Mouse (Mus musculus): ENCODE results near the gene Pde1b.
A peak's percentile ranks its signal among the peaks of the same experiment; 100 is the strongest.

Gene Pde1b

DNA sequence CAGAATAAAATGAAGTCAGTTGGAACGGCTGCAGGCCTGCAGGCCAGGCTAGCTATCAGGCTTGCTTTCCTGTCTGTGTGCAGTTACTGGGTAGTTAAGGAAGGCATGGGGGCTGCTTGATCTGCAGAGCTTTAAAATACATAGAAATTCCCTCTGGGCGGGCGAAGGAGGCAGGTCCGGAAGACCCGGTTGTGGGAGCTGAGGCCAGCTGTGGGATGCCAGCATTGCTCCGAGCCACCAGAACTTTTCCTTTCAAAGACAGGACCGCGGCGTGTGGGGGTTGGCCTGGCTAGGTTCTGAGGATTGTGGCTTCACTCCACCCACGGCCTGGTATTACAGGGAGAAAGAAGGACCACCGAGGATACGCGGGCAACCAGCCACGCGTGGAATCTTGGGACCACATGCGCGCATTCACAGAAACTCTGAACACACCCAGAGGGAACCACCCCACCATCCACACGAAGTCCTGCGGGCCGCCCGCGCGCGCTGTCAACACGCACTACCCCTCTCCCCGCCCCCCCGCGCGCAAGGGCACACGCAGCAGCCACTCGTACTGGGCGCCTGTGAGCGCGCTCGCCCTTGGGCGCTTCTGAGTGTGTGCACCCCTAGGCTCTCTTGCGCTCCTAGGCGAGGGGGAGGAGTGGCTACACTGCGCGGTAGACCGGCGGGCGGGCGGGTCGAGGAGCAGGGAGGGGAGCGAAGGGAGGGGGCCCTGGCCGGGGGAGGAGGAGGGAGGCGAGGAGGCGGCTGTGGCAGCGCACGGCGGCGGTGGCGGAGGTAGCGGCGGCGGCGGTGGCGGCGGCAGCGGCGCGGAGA lies at the start of gene Pde1b:
Pde1b (plus strand) TSS at position 600 of the 816 bp plus-strand sequence.
- peak; percentile 86 for DNase-seq

DNA sequence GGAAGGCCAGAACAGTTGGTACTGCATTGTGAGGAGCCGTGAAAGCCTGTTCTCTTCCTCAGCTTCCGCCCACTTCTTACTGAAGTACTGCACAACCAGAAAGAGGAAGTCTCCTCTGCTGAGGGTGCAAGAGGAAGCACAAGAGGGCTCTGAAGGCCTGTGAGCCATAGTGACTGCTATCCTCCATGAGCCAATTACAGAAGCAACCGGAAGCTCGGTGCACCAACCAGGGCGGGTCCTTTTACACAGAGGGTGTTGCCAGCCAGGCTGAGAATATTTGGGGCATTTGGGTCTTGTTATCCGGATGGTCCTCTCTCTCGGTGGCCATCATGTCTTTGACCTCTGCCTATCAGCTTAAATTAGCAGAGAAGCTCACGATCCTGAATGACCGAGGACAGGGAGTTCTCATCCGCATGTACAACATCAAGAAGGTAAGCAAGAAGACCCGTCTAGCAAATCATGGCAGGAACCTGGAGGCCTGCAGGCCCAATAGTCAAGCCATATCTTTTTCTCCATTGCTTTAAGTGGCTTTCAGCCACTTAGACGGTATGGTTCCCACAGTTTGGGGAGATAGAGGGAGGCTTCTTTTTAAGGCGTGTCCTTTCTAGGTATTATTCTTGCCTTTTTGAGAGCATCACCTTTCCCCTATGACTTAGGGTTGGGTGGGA lies 49.1 kb upstream of the Pde1b start, which contains the start of gene Nckap1l:
Nckap1l (plus strand) TSS at position 244 of the 668 bp plus-strand sequence.
- peak; percentile 85 for DNase-seq

DNA sequence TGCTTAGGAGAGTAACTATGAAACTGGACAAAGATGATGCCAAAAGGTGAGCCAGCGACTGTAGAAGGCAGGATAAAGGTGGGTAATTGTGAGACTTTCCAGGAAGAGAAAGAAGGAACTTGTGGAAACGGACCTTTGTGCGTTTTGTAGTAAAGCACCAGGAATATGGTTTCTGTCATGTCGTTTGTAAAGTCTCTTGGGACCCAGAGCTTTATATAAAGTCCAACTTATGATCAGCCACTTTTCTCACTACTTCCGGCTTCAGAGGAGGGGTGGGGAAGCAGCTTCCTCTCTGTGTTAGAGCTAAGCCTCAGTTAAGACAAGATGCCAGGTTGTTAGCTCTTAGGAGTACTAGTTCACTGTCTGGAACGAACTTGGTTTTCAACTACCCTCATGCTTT lies 48.4 kb upstream of the Pde1b start:
- DNase-seq = peak; percentile 23

DNA sequence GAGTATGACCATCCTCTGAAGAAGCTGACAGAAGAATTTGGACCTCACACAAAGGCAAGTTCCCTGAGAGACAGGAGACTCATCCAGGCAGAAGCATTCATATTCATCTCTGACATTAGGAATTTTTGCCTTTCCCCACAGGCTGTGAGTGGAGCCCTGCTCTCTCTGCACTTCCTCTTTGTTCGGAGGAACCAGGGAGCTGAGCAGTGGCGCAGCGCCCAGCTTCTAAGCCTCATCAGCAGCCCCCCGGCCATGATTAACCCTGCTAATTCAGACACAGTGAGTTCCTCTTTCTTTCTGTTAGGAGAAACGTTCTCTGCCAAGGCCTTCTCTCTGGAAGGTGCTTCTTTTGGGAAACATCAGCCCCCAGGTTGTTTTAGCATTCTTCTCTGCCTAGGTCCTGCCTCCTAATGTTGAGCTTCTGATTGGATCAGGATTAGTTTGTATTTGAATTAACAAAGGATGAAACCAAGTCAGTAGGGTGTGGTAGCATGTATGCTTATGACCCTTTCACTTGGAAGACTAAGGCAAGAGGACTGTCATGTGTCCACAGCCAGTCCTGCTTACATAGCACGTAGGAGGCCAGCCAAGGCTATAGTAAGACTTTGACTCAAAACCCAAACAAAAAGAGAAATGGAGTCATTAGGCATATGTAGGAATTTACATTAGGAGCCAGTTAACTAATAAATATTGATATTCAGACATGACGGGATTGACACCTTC lies 40.1 kb upstream of the Pde1b start:
- DNase-seq = no peak

DNA sequence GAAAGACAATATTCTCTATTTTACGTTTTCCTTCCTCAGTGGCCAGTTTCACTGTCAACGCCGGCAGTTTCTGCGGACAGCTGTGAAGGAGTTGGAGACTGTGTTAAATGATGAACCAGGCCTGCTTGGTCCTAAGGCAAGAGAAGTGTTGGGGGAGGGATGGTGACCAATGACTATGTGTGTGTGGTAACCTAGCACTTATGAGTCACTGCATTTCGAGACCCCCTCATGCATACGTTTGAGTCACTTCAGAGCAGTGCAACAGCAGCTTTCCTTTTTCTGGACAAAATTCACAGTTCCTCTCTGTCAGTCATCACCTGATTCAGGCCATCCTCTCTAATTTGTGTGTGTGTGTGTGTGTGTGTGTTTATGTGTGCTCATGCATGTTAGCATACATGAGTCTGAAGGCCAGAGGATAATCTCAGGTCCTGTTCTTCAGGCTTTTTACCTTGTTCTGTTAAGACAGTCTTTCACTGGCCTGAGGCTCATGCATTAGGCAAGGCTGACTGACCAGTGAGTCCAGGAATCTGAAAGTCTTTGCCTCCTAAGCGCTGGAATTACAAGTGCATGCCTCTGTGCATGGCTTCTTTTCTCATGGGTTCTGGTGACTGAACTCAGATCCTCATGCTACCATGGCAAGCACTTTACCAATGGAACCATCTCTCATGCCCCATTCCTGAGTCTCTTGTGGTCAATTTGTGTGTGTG lies 31.2 kb upstream of the Pde1b start:
- no peak for DNase-seq

DNA sequence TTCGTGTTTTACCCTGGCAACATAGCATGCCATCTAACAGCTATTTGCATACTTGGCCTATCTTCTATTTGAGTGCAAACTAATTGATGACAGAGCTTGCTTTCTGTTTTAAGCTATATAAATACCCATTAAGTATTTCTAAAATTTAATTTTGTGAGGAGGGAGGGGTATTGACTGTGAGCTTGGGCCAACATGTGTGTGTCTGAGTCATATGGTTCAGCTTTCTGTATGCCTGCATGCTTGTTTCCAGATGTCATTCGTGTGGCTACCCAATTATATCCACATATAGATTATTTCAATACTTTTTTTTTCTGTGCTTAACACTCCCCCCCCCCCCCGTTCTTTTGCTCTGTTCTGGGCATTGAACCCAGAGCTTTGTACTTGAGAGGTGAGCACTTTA lies 30.6 kb upstream of the Pde1b start:
- DNase-seq = no peak

DNA sequence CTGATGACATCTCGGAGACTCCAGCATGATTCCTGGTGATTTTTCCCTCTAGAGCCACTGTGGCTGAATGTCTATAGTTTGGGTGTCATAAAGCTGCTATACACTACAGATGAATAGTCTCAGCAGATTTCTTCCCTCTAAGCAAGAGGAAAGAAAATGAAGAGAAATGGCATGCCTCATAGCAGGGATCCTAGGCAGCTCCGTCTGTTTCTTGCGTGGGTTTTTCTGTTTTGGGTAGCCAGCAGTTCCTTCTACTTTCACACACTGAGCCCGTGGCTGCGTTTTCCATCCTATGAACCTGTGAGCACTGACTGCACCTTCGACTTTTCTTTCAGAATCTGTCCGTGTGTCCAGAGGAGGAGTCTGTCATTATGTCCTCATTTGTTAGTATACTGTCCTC lies 29.7 kb upstream of the Pde1b start:
- no peak for DNase-seq

DNA sequence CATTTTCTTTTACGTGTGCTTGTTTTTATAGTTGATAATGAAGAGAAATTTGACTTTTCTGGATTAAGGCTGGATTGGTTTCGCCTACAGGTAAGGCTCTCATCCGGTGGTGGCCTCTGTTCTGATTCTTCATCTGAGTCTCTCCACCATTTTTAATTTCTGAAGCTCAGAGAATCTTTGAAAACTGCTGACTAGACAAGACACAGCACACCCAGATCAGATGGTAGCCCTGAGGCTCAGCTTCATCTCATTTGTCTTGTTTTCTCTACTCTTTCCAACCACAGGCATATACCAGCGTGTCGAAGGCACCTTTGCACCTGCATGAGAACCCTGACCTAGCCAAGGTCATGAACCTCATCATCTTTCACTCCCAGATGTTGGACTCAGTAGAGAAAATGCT lies 29.1 kb upstream of the Pde1b start:
- DNase-seq = no peak

DNA sequence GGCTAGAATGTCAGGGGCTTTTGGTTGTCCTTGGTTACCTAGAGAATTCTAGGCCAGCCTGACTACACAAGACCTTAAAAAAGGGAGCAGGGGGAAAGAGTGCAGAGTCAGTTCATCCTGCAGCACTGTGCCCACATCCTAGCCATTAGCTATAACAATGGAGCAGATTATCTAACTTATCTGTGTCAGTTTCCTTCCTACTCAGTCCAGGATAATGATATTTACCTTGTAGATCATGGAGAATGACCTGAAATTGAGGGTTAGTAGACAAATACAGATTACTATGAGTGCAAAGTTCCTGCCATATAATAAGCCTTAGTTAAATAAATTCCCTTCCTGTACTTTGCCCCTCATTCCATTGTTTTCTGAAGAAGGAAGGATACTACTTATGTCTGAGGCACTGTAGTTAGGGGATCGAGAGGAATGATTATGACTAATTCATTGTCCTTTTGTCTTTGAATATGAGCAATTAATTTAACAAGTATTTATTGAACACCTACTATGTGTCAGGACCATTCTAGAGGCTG lies 23.7 kb upstream of the Pde1b start:
- no peak for DNase-seq

DNA sequence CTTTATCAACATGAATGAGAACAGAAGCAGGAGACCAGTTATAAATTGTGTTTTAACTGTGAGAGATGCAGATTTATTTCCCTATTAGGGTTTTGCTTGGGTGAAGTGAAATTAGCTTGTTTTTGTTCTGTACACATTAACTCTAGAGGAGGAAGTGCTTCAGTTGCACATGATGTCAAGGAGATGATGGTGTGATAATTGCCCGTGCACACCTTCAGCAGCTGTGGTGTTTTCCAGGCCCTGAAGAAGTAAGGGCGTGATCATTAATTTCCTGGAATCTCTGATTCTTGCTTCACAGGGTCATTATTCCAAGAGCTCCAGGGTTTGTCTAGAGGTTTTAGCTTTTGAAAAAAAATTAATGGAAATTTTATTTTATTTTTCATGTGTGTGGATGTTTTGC lies 22.7 kb upstream of the Pde1b start:
- no peak for DNase-seq

DNA sequence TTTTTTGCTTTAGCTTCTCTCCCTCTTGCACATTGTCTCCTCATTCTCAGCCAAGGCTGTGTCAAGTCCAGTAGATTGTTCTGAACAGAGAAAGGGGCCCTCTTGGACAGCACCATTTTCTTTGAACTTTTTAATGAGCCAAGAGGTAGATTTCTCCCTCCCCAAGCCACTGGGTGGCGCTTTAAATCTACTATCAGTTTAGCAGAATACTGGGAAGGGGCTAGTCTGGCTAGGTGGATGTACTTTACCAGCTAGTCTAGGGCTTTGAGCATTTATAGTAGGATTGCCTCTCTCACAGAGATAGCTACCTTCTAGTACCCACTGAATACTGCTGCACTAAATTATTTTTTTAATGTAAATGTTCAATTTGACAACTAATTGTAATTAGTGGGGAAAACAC lies 20.3 kb upstream of the Pde1b start:
- DNase-seq = peak; percentile 9

DNA sequence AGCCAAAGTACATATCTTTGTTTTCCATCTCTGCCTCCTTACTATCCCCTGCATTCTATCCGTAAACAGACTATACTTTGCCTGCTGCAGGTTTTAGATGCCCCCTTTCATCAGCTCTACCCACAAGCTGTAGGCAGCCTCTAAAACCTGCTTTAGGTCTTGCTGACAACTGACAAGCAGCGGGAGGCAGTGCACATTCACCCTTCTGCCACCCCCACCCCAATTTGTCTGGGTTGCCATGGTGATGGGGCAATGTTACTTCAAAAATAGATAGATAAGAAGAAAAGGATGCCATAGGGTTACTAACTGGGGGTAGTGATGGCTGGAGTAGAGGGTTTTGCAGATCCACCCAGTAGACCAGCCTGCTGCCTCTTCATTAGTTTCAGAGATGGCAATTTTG lies 18.3 kb upstream of the Pde1b start:
- no peak for DNase-seq

DNA sequence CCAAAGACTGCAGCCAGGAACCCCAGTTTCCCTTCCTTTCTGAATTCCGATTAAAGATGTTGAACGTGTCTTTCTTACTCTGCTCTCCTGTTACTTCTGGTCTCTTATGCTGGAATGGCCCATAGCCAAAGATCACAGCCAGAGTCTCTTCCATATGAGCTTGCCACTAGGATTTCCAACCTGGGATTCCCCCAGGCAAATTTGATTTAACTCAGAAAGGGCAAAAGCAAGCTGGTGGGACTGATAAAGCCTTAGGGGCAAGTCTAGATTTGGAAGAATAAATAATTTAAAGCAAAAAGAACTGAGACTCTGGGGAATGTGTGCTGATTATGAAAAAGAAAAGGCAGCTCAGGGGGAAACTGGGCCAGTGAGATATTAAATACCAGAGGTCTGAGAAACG lies 17.7 kb upstream of the Pde1b start:
- DNase-seq = no peak

DNA sequence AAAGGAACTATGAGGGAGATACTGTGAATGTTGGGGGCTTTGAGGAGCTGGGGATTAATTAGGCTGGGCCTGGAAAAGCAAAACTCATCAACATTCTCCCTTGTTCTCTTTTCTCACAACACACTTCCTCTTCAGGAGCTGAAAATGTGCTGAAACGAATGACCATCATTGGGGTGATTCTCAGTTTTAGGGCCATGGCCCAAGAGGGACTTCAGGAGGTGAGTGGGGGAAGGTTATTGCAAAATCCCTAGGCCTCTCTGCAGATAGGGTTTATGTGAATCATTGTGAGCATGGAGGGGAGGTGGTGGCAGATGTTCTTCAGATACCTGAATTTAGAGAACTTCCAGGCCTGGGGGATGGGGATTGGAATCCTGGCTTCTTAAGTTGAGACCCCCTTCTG lies 16.2 kb upstream of the Pde1b start:
- no peak for DNase-seq

DNA sequence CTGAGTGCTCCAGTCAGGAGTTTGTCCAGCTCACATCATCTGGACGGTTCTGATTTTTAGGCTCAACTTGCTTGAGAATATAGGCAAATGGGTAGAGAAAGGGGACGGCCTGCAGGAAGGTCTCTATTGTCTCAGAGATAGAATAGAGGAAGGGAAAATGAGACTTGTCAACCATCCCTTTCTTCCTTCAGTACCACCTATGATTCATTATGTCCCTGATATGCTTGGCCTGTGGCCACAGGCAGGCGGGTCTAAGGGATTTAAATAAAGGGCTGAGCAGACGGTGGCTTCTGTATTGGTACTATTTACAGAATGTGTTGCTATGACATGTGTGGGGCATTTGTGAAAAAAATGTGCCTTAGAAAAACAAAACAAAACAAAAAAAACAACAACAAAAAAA lies 14.5 kb upstream of the Pde1b start:
- DNase-seq = no peak

DNA sequence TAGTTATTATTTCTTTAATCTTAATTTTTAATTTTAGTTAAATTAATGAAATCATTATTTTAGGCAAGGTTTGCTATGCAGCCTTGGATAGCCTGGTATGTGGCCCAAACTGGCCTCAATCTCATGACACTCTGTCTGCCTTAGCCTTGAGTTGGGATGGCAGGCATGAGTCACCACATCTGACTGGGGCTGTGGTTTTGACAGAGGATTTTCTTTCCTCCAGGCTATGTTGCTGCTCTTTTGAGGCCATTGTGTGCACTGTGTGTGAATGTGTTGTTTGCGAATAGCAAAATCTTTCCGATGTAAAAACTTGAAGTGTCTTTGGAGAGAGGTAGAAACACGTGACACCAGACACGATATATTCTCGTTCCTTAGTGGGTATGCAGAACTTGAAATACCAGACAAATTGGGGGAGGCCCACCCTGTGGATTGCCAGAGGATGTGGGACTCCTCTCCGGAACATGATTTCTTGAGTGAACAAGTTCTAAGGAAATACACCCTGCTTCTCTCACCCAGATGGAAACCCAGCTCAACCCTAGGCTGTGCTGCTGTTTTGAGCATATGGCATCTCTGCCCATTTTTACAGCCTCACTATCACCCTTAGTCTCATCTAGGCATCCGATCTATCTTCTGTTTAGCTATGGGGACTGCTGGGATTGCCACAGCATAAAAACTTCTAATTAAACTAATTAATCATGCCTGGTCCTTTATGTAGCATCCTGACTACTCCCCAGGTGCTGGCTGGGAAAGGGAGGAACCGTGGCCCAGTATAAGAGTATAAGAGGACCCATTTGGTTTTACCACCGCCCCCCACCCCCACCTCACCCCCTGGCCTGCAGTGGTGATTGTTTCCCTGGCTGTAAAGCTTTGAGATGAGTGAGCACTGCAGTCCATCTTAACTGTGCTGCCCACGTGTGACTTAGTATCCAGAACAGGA lies 6.4 kb upstream of the Pde1b start:
- DNase-seq = no peak

DNA sequence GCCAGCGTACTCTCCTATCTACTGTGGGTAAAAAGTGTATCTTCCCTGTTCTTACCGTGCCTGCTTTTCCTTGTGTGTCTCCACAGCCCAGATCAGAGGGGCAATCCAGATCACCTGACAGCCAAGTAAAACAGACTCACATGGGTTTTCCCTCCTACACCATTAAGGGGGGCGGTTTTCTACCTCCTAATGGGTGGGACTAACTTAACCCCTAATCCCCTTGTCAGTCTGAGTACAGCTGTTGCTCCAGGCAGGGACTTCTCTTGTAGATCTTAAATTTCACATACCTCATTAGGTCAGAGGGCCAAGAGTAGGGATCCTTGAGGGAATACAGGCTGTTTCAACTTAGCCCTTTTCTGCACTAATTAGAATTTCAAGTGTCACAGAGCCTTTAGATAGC lies 4.7 kb upstream of the Pde1b start:
- no peak for DNase-seq

DNA sequence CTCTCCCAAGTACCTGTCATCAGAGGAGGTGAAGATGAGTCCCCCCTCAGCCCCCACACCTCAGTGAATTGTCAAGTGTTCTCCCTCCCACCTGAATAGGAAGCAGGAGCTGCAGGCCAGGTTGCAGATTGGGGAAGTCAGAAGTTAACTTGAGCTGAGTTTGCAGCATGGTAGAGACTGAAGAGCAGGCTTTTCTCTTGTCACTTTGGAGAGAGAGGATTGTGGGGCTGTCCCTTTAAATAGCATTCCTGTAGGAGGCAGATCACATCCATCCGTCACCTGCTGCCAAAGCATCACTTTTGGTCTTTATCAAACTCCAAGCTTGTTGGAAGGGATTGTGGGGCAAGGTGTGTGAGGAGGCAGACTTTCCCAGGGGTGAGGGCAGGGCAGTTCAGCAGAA lies 2.1 kb upstream of the Pde1b start:
- DNase-seq = no peak

DNA sequence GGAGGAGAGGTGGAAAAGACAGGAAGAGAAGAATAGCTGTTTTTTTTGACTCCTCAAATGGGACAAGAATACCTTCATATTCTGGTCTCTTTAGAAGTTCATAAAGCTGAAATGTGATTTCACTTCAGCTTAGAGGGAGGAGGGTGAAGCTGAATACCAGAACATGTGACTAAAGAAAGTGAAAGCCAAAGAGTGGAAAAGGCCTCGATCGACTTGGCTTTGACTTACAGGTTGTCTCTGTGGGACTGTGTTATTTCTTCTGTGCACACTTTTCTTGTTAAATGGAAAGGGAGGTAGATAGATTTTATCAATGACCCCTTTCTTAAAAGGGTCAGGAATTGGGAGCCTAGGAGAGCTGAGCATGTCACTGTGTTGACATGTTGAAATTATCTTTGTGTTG lies 1.6 kb upstream of the Pde1b start:
- DNase-seq = no peak

DNA sequence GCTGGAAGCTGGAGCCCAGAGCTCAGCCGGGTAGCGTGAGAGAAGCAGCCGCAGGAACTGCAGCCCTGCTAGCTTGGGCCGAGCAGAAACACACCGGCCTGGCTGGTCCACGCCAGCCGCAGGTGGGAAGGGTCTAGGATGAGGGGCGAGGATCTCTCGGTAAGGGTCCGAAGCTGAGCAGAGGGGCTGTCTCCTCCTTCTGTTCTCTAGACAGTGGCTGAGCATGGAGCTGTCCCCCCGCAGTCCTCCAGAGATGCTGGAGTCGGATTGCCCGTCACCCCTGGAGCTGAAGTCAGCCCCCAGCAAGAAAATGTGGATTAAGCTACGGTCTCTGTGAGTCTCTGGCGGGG lies 392 bp downstream of the Pde1b start:
- DNase-seq = no peak

DNA sequence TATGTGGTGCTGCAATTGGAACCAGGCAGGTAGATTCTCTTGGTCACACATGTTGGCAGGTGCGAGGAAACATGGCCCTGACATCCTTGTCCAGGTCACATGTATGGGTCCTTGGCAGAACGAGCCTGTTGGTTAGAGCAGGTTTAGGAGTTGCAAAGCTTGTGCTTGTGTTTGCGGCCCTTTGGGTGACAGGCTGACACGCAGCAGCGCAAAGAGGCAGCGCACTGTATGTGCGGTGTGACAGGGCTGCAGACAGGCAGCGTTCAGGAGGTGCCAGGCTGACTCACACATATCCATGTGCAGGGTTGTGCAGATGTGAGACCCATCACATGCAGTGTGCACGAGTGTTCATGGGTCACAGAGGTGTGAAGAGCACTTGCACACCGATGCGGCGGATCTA lies 826 bp downstream of the Pde1b start:
- DNase-seq = no peak

DNA sequence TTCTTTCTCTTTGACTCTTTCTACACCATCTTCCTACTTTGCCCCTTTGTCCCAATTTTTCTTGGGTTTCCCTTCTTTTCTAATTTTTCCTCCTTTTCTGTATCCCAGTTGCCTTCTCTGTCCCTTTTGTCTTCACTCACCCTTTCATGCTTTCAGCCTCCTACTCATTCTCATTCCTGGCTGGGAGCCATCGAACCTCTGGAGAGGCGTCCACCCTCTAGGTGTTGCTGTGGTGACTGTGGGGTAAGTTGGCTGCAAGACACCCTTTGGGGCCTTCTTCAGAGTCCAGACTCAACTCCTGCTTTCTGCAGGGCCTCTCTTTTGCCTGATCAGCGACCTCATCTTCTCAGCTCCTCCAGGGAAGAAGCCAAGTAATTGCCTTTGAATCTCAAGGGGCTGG lies 6.5 kb downstream of the Pde1b start:
- no peak for DNase-seq

All from thymus, postnatal 14 days (tissue).